Mouse (Mus musculus): ENCODE data around the gene Kif1c. TPM values are rescaled to one million over a fixed set of nuclear protein-coding genes. Genes with fewer than 3 reads are reported as not detected.

The Kif1c gene
- total and polyA plus RNA-seq, 2 experiments from 2014 or later: 1.9 to 31.5 TPM

- no peak for TF ChIP-seq CTCF (IDR thresholded peaks at IDR 0.05; ENCODE audit: low read depth)
- ATAC-seq: no peak
- H3K4me3 ChIP-seq (ENCODE audit: low read length): no peak overlapping the region
- H3K4me2 ChIP-seq (ENCODE audit: low read depth, low read length): no peak overlapping the region
- 83% methylated on average over 16 of the region's 16 CpGs for WGBS
- H3K4me1 ChIP-seq (ENCODE audit: insufficient read depth, low read length): peaks cover 4% of the 10 kb centered on the region; the same call in 1 of the 2 replicates
- DNase-seq (ENCODE audit: low spot score): no peak
- H3K9ac ChIP-seq (replicated peaks; ENCODE audit: low read length): no peak overlapping the region; the same call in 1 of the 2 replicates
- H3K27ac ChIP-seq: no peak overlapping the region
- H3K27me3 ChIP-seq (ENCODE audit: insufficient read depth, low read length): no peaks in the 10 kb centered on the region
- H3K9me3 ChIP-seq (ENCODE audit: low read length): no peaks in the 10 kb centered on the region
- H3K36me3 ChIP-seq (ENCODE audit: insufficient read depth, low read length): peaks cover 8% of the 10 kb centered on the region; the same call in 1 of the 2 replicates
Measured at GRCm38 (mm10) chr11:70671333-70672047, 28.9 kb upstream of the Kif1c start.

GRCm38 (mm10) chr11:70674014-70674413 lies 26.3 kb upstream of the Kif1c start:
- DNase-seq (ENCODE audit: low spot score) (no peak), ATAC-seq (no peak)
- Histone ChIP-seq H3K27me3 (ENCODE audit: insufficient read depth, low read length) (no peaks in the 10 kb centered on the region), H3K4me3 (ENCODE audit: low read length) (no peak overlapping the region), H3K9me3 (ENCODE audit: low read length) (no peaks in the 10 kb centered on the region), H3K9ac (replicated peaks; ENCODE audit: low read length) (no peak overlapping the region), H3K36me3 (ENCODE audit: insufficient read depth, low read length) (peaks cover 16% of the 10 kb centered on the region), H3K4me1 (ENCODE audit: insufficient read depth, low read length) (no peaks in the 10 kb centered on the region), H3K27ac (no peak overlapping the region), H3K4me2 (ENCODE audit: low read depth, low read length) (no peak overlapping the region)
- TF ChIP-seq CTCF (IDR thresholded peaks at IDR 0.05; ENCODE audit: low read depth): no peak
- 57% methylated on average over 6 of the region's 6 CpGs for WGBS

GRCm38 (mm10) chr11:70674501-70674900 lies 25.8 kb upstream of the Kif1c start:
- peaks cover 16% of the 10 kb centered on the region for H3K36me3 ChIP-seq (ENCODE audit: insufficient read depth, low read length)
- H3K9me3 ChIP-seq (ENCODE audit: low read length): no peaks in the 10 kb centered on the region
- no peak for ATAC-seq
- 54% methylated on average over 11 of the region's 11 CpGs for WGBS
- no peaks in the 10 kb centered on the region for H3K4me1 ChIP-seq (ENCODE audit: insufficient read depth, low read length)
- H3K4me2 ChIP-seq (ENCODE audit: low read depth, low read length): no peak overlapping the region
- no peaks in the 10 kb centered on the region for H3K27me3 ChIP-seq (ENCODE audit: insufficient read depth, low read length)
- no peak overlapping the region for H3K9ac ChIP-seq (replicated peaks; ENCODE audit: low read length)
- no peak overlapping the region for H3K27ac ChIP-seq
- H3K4me3 ChIP-seq (ENCODE audit: low read length): no peak overlapping the region
- TF ChIP-seq CTCF (IDR thresholded peaks at IDR 0.05; ENCODE audit: low read depth): no peak
- DNase-seq (ENCODE audit: low spot score): no peak

- Histone ChIP-seq H3K27me3 (ENCODE audit: insufficient read depth, low read length) (no peaks in the 10 kb centered on the region), H3K9me3 (ENCODE audit: low read length) (no peaks in the 10 kb centered on the region), H3K36me3 (ENCODE audit: insufficient read depth, low read length) (peaks cover 27% of the 10 kb centered on the region), H3K4me2 (ENCODE audit: low read depth, low read length) (no peak overlapping the region), H3K9ac (replicated peaks; ENCODE audit: low read length) (no peak overlapping the region), H3K4me3 (ENCODE audit: low read length) (no peak overlapping the region), H3K4me1 (ENCODE audit: insufficient read depth, low read length) (peaks cover 4% of the 10 kb centered on the region; the same call in 1 of the 2 replicates), H3K27ac (no peak overlapping the region)
- 79% methylated on average over 9 of the region's 9 CpGs for WGBS
- ATAC-seq (no peak), DNase-seq (ENCODE audit: low spot score) (no peak)
- no peak for TF ChIP-seq CTCF (IDR thresholded peaks at IDR 0.05; ENCODE audit: low read depth)
Measured at GRCm38 (mm10) chr11:70678092-70678491, 22.3 kb upstream of the Kif1c start.

- no peak for TF ChIP-seq CTCF (IDR thresholded peaks at IDR 0.05; ENCODE audit: low read depth)
- Histone ChIP-seq H3K9me3 (ENCODE audit: low read length) (no peaks in the 10 kb centered on the region), H3K36me3 (ENCODE audit: insufficient read depth, low read length) (peaks cover 28% of the 10 kb centered on the region), H3K4me2 (ENCODE audit: low read depth, low read length) (no peak overlapping the region), H3K27me3 (ENCODE audit: insufficient read depth, low read length) (no peaks in the 10 kb centered on the region), H3K4me3 (ENCODE audit: low read length) (no peak overlapping the region), H3K4me1 (ENCODE audit: insufficient read depth, low read length) (peaks cover 4% of the 10 kb centered on the region; the same call in 1 of the 2 replicates), H3K9ac (replicated peaks; ENCODE audit: low read length) (no peak overlapping the region), H3K27ac (no peak overlapping the region)
- no peak for ATAC-seq
- WGBS: 64% methylated on average over 2 of the region's 2 CpGs
- DNase-seq (ENCODE audit: low spot score): no peak
Measured at GRCm38 (mm10) chr11:70678576-70678975, 21.8 kb upstream of the Kif1c start.

- no peak overlapping the region for H3K27ac ChIP-seq
- no peaks in the 10 kb centered on the region for H3K9me3 ChIP-seq (ENCODE audit: low read length)
- no peaks in the 10 kb centered on the region for H3K27me3 ChIP-seq (ENCODE audit: insufficient read depth, low read length)
- peaks cover 4% of the 10 kb centered on the region; the same call in 1 of the 2 replicates for H3K4me1 ChIP-seq (ENCODE audit: insufficient read depth, low read length)
- DNase-seq (ENCODE audit: low spot score) (no peak), ATAC-seq (no peak)
- no peak overlapping the region for H3K4me2 ChIP-seq (ENCODE audit: low read depth, low read length)
- 97% methylated on average over 8 of the region's 8 CpGs for WGBS
- no peak for TF ChIP-seq CTCF (IDR thresholded peaks at IDR 0.05; ENCODE audit: low read depth)
- H3K4me3 ChIP-seq (ENCODE audit: low read length): no peak overlapping the region
- no peak overlapping the region for H3K9ac ChIP-seq (replicated peaks; ENCODE audit: low read length)
- H3K36me3 ChIP-seq (ENCODE audit: insufficient read depth, low read length): peaks cover 36% of the 10 kb centered on the region
Measured at GRCm38 (mm10) chr11:70679361-70679760, 21.0 kb upstream of the Kif1c start.

- ATAC-seq (no peak), DNase-seq (ENCODE audit: low spot score) (no peak)
- no peaks in the 10 kb centered on the region for H3K27me3 ChIP-seq (ENCODE audit: insufficient read depth, low read length)
- H3K9me3 ChIP-seq (ENCODE audit: low read length): no peaks in the 10 kb centered on the region
- H3K4me3 ChIP-seq (ENCODE audit: low read length): no peak overlapping the region
- no peak for TF ChIP-seq CTCF (IDR thresholded peaks at IDR 0.05; ENCODE audit: low read depth)
- H3K9ac ChIP-seq (replicated peaks; ENCODE audit: low read length): no peak overlapping the region
- 94% methylated on average over 8 of the region's 8 CpGs for WGBS
- no peak overlapping the region for H3K27ac ChIP-seq
- H3K36me3 ChIP-seq (ENCODE audit: insufficient read depth, low read length): peaks cover 40% of the 10 kb centered on the region
- no peak overlapping the region for H3K4me2 ChIP-seq (ENCODE audit: low read depth, low read length)
- peaks cover 4% of the 10 kb centered on the region; the same call in 1 of the 2 replicates for H3K4me1 ChIP-seq (ENCODE audit: insufficient read depth, low read length)
Measured at GRCm38 (mm10) chr11:70679894-70680293, 20.5 kb upstream of the Kif1c start.

All from hindbrain, postnatal 0 days (tissue).